Mouse (Mus musculus) liver, adult 2 months (tissue): ENCODE data around the gene Ace. TPM values are rescaled to one million over a fixed set of nuclear protein-coding genes. Genes with fewer than 3 reads are reported as not detected.

Experiments used
- DNase-seq: peaks from one replicate; pipeline ENCODE4 v3.0.0-alpha.2; 2011; ENCODE audit warnings: low read depth, low spot score; ENCODE audit errors: extremely low read depth
- H3K27ac ChIP-seq: fragments of 200-500 bp; replicated peaks from 2 replicates; pipeline ENCODE4 v1.5.1; 2012; ENCODE audit warnings: low read depth, mild to moderate bottlenecking, control low read depth, inconsistent platforms, low read length; ENCODE audit not compliant: insufficient read depth
- H3K27me3 ChIP-seq: fragments of 200-500 bp; 2 replicates; pipeline ENCODE4 v1.6.1; 2012; ENCODE audit warnings: mild to moderate bottlenecking, moderate library complexity, low read length, inconsistent platforms; ENCODE audit not compliant: control insufficient read depth, insufficient read depth
- H3K36me3 ChIP-seq: fragments of 200-500 bp; 2 replicates; pipeline ENCODE4 v1.6.1; 2012; ENCODE audit warnings: low read length, inconsistent platforms; ENCODE audit not compliant: control insufficient read depth, insufficient read depth
- H3K4me1 ChIP-seq: fragments of 200-500 bp; 2 replicates; pipeline ENCODE4 v1.6.1; 2011; ENCODE audit warnings: low read length; ENCODE audit not compliant: control insufficient read depth, insufficient read depth
- H3K4me3 ChIP-seq: fragments of 200-500 bp; 2 replicates; pipeline ENCODE4 v1.5.1; 2011; ENCODE audit warnings: low read depth, mild to moderate bottlenecking, control low read depth, low read length, moderate library complexity; ENCODE audit not compliant: insufficient read depth
- H3K79me2 ChIP-seq: fragments of 200-500 bp; 2 replicates; pipeline ENCODE4 v1.6.1; 2012; ENCODE audit warnings: inconsistent platforms, mild to moderate bottlenecking, low read length, moderate library complexity; ENCODE audit not compliant: control insufficient read depth, insufficient read depth
- H3K9ac ChIP-seq: fragments of 200-500 bp; 2 replicates; pipeline ENCODE4 v1.6.1; 2012; ENCODE audit warnings: low read depth, mild to moderate bottlenecking, control low read depth, inconsistent platforms, low read length
- CTCF ChIP-seq: fragments of 200-500 bp; IDR thresholded peaks from 2 replicates; pipeline ENCODE4 v1.5.1; 2011; ENCODE audit warnings: low read depth, low read length, control low read depth
- POLR2A ChIP-seq: fragments of 200-500 bp; IDR thresholded peaks from 2 replicates; pipeline ENCODE4 v1.6.1; 2011; ENCODE audit warnings: low read length, control low read depth; ENCODE audit not compliant: insufficient read depth; ENCODE audit errors: extremely low read depth
- WGBS: fragments of 180-500 bp; shearing (Covaris S2); methylation state at CpG from one replicate; pipeline ENCODE4 v1.1.7; 2018; 5-methylcytosine and 5-hydroxymethylcytosine counted together
- polyA plus RNA-seq: library from polyadenylated mRNA; depleted of rRNA; stranded (reverse); fragments of >200 nt; gene quantifications from 2 replicates; pipeline ENCODE4 v1.2.3, GENCODE M21; 2012
- total RNA-seq: library from RNA; depleted of rRNA; stranded (reverse); fragments of >200 nt; gene quantifications from 2 replicates; pipeline ENCODE4 v1.2.3, GENCODE M21; 2014

Gene Ace
- total and polyA plus RNA-seq, 2 experiments = 0.28 to 0.42 TPM

- no peak overlapping the region for H3K27ac ChIP-seq
- H3K4me3 ChIP-seq = no peak overlapping the region
- H3K36me3 ChIP-seq = no peaks in the 10 kb centered on the region
- TF ChIP-seq POLR2A (no peak), CTCF (no peak)
- 6% methylated on average over 17 of the region's 17 CpGs for WGBS
- no peak for DNase-seq
- no peaks in the 10 kb centered on the region for H3K27me3 ChIP-seq
- H3K79me2 ChIP-seq = no peaks in the 10 kb centered on the region
- H3K9ac ChIP-seq = no peak overlapping the region
- no peaks in the 10 kb centered on the region for H3K4me1 ChIP-seq
Observed at GRCm38 (mm10) chr11:105959355-105959754, 8.4 kb upstream of the Ace start.

GRCm38 (mm10) chr11:105964691-105965090 is 3.1 kb upstream of the Ace start:
- no peaks in the 10 kb centered on the region for H3K4me1 ChIP-seq
- H3K9ac ChIP-seq = no peak overlapping the region
- H3K27me3 ChIP-seq = peaks cover 8% of the 10 kb centered on the region
- no peaks in the 10 kb centered on the region for H3K36me3 ChIP-seq
- H3K79me2 ChIP-seq = no peaks in the 10 kb centered on the region
- no peak for DNase-seq
- 79% methylated on average over 5 of the region's 5 CpGs for WGBS
- no peak overlapping the region for H3K27ac ChIP-seq
- no peak for TF ChIP-seq POLR2A
- peak; percentile 34 for TF ChIP-seq CTCF
- H3K4me3 ChIP-seq = no peak overlapping the region

GRCm38 (mm10) chr11:105966288-105966687 is 1.5 kb upstream of the Ace start:
- Histone ChIP-seq H3K9ac (no peak overlapping the region), H3K27ac (no peak overlapping the region), H3K4me1 (no peaks in the 10 kb centered on the region), H3K27me3 (peaks cover 8% of the 10 kb centered on the region), H3K79me2 (no peaks in the 10 kb centered on the region), H3K4me3 (no peak overlapping the region), H3K36me3 (no peaks in the 10 kb centered on the region)
- 91% methylated on average over 4 of the region's 4 CpGs for WGBS
- DNase-seq = no peak
- TF ChIP-seq POLR2A (no peak), CTCF (no peak)

- no peak overlapping the region for H3K27ac ChIP-seq
- H3K9ac ChIP-seq = no peak overlapping the region
Observed at GRCm38 (mm10) chr11:105968948-105969347, 1.2 kb downstream of the Ace start.

GRCm38 (mm10) chr11:105969516-105969915 is 1.8 kb downstream of the Ace start:
- peak; percentile 34 for DNase-seq

More at GRCm38 (mm10) chr11:105968948-105969347, 1.2 kb downstream of the Ace start:
- peaks cover 8% of the 10 kb centered on the region for H3K27me3 ChIP-seq
- no peak for DNase-seq
- H3K4me3 ChIP-seq = no peak overlapping the region
- TF ChIP-seq POLR2A (no peak), CTCF (no peak)
- H3K4me1 ChIP-seq = no peaks in the 10 kb centered on the region
- WGBS = 62% methylated on average over 10 of the region's 10 CpGs
- H3K36me3 ChIP-seq = no peaks in the 10 kb centered on the region
- H3K79me2 ChIP-seq = no peaks in the 10 kb centered on the region

GRCm38 (mm10) chr11:105974593-105974992 is 6.8 kb downstream of the Ace start:
- TF ChIP-seq CTCF (no peak), POLR2A (no peak)
- Histone ChIP-seq H3K9ac (no peak overlapping the region), H3K4me1 (no peaks in the 10 kb centered on the region), H3K27ac (no peak overlapping the region), H3K4me3 (no peak overlapping the region), H3K27me3 (no peaks in the 10 kb centered on the region), H3K36me3 (no peaks in the 10 kb centered on the region), H3K79me2 (no peaks in the 10 kb centered on the region)
- peak; percentile 92 for DNase-seq
- 32% methylated on average over 6 of the region's 6 CpGs for WGBS

More at GRCm38 (mm10) chr11:105969516-105969915, 1.8 kb downstream of the Ace start:
- Histone ChIP-seq H3K4me1 (no peaks in the 10 kb centered on the region), H3K36me3 (no peaks in the 10 kb centered on the region), H3K9ac (no peak overlapping the region), H3K27ac (no peak overlapping the region), H3K27me3 (peaks cover 8% of the 10 kb centered on the region), H3K79me2 (no peaks in the 10 kb centered on the region), H3K4me3 (no peak overlapping the region)
- TF ChIP-seq POLR2A (no peak), CTCF (peak; percentile 73)
- 29% methylated on average over 1 of the region's 1 CpGs for WGBS
